Mouse (Mus musculus) brain, embryonic 14.5 days (tissue): Measurements from ENCODE around the gene Fancd2.

Experiments used
- CTCF ChIP-seq: fragments of 200-500 bp; IDR thresholded peaks from 2 replicates; pipeline ENCODE4 v1.5.1; 2012; ENCODE audit warnings: inconsistent platforms, mild to moderate bottlenecking, moderate library complexity, borderline replicate concordance; ENCODE audit not compliant: insufficient read depth, insufficient read length; ENCODE audit errors: extremely low read depth
- POLR2A ChIP-seq: fragments of 200-500 bp; IDR thresholded peaks from 2 replicates; pipeline ENCODE4 v1.6.1; 2012; ENCODE audit warnings: mild to moderate bottlenecking, inconsistent platforms, borderline replicate concordance; ENCODE audit not compliant: poor library complexity, insufficient read depth, insufficient read length, severe bottlenecking; ENCODE audit errors: extremely low read depth

GRCm38 (mm10) chr6:113605224-113605545 lies 73.7 kb downstream of the Fancd2 start:
- TF ChIP-seq POLR2A = no peak
- no peak for TF ChIP-seq CTCF
